Mouse (Mus musculus): ENCODE measurements around the gene Ffar2. TPM values are rescaled to one million over a fixed set of nuclear protein-coding genes. Genes with fewer than 3 reads are reported as not detected.

Gene Ffar2
- polyA plus RNA-seq, 2 experiments = 0.36 to 0.43 TPM

DNA sequence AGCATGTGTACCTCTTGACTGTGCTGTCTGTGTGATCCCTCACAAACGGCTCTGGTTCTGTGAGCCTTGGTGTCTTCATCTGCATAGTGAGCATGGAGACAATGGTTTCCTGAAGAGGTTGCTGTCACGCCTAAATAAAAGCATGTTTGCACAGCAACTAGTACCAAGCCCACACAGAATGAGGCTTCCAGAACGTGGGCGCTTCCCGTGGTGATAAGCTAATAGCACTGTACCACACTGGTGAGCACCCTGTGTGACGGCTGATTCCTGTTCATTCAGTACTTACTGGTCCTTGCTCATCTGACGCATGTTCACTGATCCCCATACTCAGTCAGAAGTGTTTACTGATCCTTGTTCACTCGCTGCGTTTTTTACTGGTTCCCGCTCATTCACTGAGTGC, 33.4 kb downstream of the Ffar2 start:
- 60% methylated on average over 10 of the region's 10 CpGs for WGBS (ENCODE audit: insufficient replicate concordance)
- DNase-seq (ENCODE audit: low read depth in 3 of 3, low spot score in 3 of 3) = no peak
- Histone ChIP-seq H3K9me3 (ENCODE audit: control insufficient read depth, low read length) (no peaks in the 10 kb centered on the region), H3K27ac (no peak overlapping the region), H3K27me3 (ENCODE audit: control insufficient read depth, insufficient read depth, low read length) (no peaks in the 10 kb centered on the region), H3K36me3 (replicated peaks; ENCODE audit: control insufficient read depth, insufficient read depth, low read depth) (no peaks in the 10 kb centered on the region), H3K4me3 (ENCODE audit: insufficient read depth in 1 of 2, low read depth in 2 of 2, low read length in 2 of 2) (no peak overlapping the region), H3K4me1 (replicated peaks; ENCODE audit: control insufficient read depth in 2 of 2, insufficient read depth in 2 of 2, low read length in 1 of 2) (no peaks in the 10 kb centered on the region), H3K9ac (replicated peaks) (no peak overlapping the region), H3K4me2 (ENCODE audit: low read depth) (no peak overlapping the region)
- TF ChIP-seq EP300 (IDR thresholded peaks at IDR 0.05; ENCODE audit: low read depth) (no peak), CTCF (IDR thresholded peaks at IDR 0.05; ENCODE audit: low read depth) (no peak)
- ATAC-seq (ENCODE audit: insufficient read depth) = no peak

DNA sequence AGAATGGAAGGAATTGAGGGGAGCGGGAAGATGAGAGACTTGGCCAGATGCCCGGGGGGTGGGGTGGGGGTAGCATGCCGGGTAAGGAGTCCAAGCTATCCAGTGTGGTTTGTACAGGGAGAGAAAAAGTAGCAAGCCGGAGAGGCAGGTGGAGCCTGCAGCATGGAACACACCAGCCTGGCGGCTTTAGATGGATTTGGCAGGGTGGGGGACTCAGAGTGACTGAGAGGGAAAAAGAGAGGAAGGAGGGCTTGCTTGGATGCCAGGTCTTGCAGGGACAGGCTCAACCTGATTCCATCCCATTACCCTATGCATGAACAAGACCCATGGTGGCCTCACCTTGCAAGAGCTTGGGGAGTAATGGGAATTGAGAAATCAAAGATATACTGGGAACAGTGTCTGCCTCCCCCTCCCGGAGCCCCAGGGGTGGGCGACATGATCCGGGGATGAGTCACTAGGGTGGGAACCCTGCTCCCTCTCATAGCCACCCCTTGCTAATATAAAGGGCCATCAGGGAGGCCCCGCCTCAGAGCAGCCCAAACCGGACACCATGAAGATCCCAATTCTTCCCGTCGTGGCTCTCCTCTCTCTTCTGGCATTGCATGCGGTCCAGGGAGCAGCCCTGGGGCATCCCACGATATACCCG, 36.1 kb downstream of the Ffar2 start, which contains the start of gene Krtdap:
Gene Krtdap, plus strand, starts transcription at position 520 of the 646 bp plus-strand sequence.
- TF ChIP-seq CTCF (IDR thresholded peaks at IDR 0.05; ENCODE audit: low read depth) (no peak), EP300 (IDR thresholded peaks at IDR 0.05; ENCODE audit: low read depth) (no peak)
- Histone ChIP-seq H3K27me3 (ENCODE audit: control insufficient read depth, insufficient read depth, low read length) (no peaks in the 10 kb centered on the region), H3K36me3 (replicated peaks; ENCODE audit: control insufficient read depth, insufficient read depth, low read depth) (no peaks in the 10 kb centered on the region), H3K27ac (no peak within 1 kb of the TSS), H3K4me2 (ENCODE audit: low read depth) (no peak within 1 kb of the TSS), H3K4me3 (ENCODE audit: insufficient read depth in 1 of 2, low read depth in 2 of 2, low read length in 2 of 2) (no peak within 1 kb of the TSS), H3K9ac (replicated peaks) (no peak within 1 kb of the TSS), H3K9me3 (ENCODE audit: control insufficient read depth, low read length) (no peaks in the 10 kb centered on the region), H3K4me1 (replicated peaks; ENCODE audit: control insufficient read depth in 2 of 2, insufficient read depth in 2 of 2, low read length in 1 of 2) (no peaks in the 10 kb centered on the region)
- WGBS (ENCODE audit: insufficient replicate concordance) = 45% methylated on average over 15 of the region's 15 CpGs
- ATAC-seq (ENCODE audit: insufficient read depth) (no peak), DNase-seq (ENCODE audit: low read depth in 3 of 3, low spot score in 3 of 3) (no peak)

DNA sequence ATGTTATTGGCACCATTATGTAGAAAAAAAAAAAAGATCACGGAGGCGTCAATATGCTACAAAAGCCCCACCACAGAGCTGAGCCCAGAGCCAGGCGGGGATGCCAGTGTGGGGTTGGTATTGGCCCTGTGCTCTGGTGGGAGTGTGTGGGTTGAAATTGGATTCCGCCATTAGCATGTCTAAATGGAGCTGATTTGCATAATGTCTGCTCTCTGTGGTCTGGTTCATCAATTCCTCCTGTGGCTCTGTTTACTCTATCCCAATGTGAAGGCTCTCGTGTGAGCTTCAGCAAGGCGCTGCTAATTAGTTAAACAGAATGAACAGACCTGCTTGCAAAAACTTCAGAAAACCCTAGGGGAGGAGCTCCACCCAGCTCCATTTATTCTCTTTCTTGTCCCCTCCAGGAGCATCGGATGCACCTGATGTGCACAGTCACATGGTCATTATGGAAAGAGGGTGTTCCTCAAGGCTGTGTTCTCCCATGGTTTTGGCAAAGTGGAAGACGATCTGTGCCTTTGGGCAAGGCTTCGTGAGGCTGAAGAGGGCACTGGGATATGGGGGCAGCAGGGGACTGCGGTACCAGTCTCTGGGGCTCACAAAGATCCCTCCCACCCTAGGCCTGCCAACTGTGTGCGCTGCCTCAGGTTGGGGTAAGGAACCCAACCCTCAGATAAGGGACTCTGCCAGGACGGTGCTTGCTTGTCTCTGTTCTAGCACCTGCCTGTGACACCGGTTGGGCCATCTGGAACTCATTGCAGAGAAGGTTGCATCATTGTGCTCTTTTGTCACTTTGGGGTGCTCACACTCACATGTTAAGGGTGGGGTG, 37.6 kb downstream of the Ffar2 start:
- H3K9ac ChIP-seq (replicated peaks) = no peak overlapping the region
- no peaks in the 10 kb centered on the region for H3K36me3 ChIP-seq (replicated peaks; ENCODE audit: control insufficient read depth, insufficient read depth, low read depth)
- WGBS (ENCODE audit: insufficient replicate concordance) = 55% methylated on average over 13 of the region's 13 CpGs

DNA sequence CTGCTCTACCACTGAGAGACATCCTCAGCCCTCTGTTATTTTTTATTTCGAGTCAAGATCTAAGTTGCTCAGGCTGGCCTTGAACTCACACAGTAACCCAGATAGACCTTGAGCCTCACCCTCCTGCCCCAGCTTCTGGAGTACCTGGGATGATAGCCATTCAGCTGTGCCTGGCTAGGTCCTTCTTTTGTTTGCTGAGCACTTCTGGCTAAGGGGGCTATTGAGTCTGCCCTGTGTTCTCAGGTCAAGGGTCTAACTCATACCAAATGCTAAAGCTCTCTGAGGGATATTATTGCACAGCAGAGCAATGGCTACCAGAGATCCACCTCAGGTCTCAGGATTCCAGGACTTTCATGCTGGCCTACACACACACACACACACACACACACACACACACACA, 38.4 kb downstream of the Ffar2 start:
- no peak for ATAC-seq (ENCODE audit: insufficient read depth)
- no peak for TF ChIP-seq EP300 (IDR thresholded peaks at IDR 0.05; ENCODE audit: low read depth)
- no peak for TF ChIP-seq CTCF (IDR thresholded peaks at IDR 0.05; ENCODE audit: low read depth)

More for the DNA sequence above, 37.6 kb downstream of the Ffar2 start:
- ATAC-seq (ENCODE audit: insufficient read depth) = no peak
- Histone ChIP-seq H3K4me2 (ENCODE audit: low read depth) (no peak overlapping the region), H3K9me3 (ENCODE audit: control insufficient read depth, low read length) (no peaks in the 10 kb centered on the region), H3K27me3 (ENCODE audit: control insufficient read depth, insufficient read depth, low read length) (no peaks in the 10 kb centered on the region), H3K4me1 (replicated peaks; ENCODE audit: control insufficient read depth in 2 of 2, insufficient read depth in 2 of 2, low read length in 1 of 2) (no peaks in the 10 kb centered on the region), H3K4me3 (ENCODE audit: insufficient read depth in 1 of 2, low read depth in 2 of 2, low read length in 2 of 2) (no peak overlapping the region), H3K27ac (no peak overlapping the region)
- TF ChIP-seq EP300 (IDR thresholded peaks at IDR 0.05; ENCODE audit: low read depth) = no peak
- no peak for TF ChIP-seq CTCF (IDR thresholded peaks at IDR 0.05; ENCODE audit: low read depth)
- no peak for DNase-seq (ENCODE audit: low read depth in 3 of 3, low spot score in 3 of 3)

DNA sequence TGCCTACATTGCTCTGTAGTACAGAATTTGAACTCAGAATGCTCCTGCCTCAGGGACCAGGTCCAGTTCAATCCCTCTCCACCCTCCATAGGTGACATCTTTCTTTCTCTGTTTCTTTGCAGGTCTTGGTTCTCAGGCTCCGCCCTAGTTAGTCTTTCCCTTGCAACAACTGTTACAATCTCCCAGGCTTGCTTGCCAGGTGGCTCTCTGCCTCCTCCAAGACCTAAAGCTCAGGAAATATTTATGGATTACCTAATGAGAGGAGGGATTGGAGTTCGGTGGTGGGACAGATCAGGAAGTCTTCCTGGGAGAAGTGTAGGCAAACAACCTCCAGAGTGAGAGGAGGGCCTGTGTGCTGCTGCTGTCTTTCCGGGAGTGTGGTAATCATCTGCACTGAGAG, 40.9 kb downstream of the Ffar2 start:
- Histone ChIP-seq H3K4me2 (ENCODE audit: low read depth) (no peak overlapping the region), H3K27ac (no peak overlapping the region), H3K4me1 (replicated peaks; ENCODE audit: control insufficient read depth in 2 of 2, insufficient read depth in 2 of 2, low read length in 1 of 2) (no peaks in the 10 kb centered on the region), H3K9ac (replicated peaks) (no peak overlapping the region), H3K27me3 (ENCODE audit: control insufficient read depth, insufficient read depth, low read length) (no peaks in the 10 kb centered on the region), H3K4me3 (ENCODE audit: insufficient read depth in 1 of 2, low read depth in 2 of 2, low read length in 2 of 2) (no peak overlapping the region), H3K36me3 (replicated peaks; ENCODE audit: control insufficient read depth, insufficient read depth, low read depth) (no peaks in the 10 kb centered on the region), H3K9me3 (ENCODE audit: control insufficient read depth, low read length) (no peaks in the 10 kb centered on the region)
- WGBS (ENCODE audit: insufficient replicate concordance) = 45% methylated on average over 3 of the region's 3 CpGs
- DNase-seq (ENCODE audit: low read depth in 3 of 3, low spot score in 3 of 3) (no peak), ATAC-seq (ENCODE audit: insufficient read depth) (no peak)
- no peak for TF ChIP-seq EP300 (IDR thresholded peaks at IDR 0.05; ENCODE audit: low read depth)
- TF ChIP-seq CTCF (IDR thresholded peaks at IDR 0.05; ENCODE audit: low read depth) = no peak

More for the DNA sequence above, 38.4 kb downstream of the Ffar2 start:
- Histone ChIP-seq H3K9me3 (ENCODE audit: control insufficient read depth, low read length) (no peaks in the 10 kb centered on the region), H3K4me1 (replicated peaks; ENCODE audit: control insufficient read depth in 2 of 2, insufficient read depth in 2 of 2, low read length in 1 of 2) (no peaks in the 10 kb centered on the region), H3K27ac (no peak overlapping the region), H3K4me2 (ENCODE audit: low read depth) (no peak overlapping the region), H3K4me3 (ENCODE audit: insufficient read depth in 1 of 2, low read depth in 2 of 2, low read length in 2 of 2) (no peak overlapping the region), H3K9ac (replicated peaks) (no peak overlapping the region), H3K27me3 (ENCODE audit: control insufficient read depth, insufficient read depth, low read length) (no peaks in the 10 kb centered on the region), H3K36me3 (replicated peaks; ENCODE audit: control insufficient read depth, insufficient read depth, low read depth) (no peaks in the 10 kb centered on the region)
- WGBS (ENCODE audit: insufficient replicate concordance) = 44% methylated on average over 1 of the region's 1 CpGs
- no peak for DNase-seq (ENCODE audit: low read depth in 3 of 3, low spot score in 3 of 3)
